Mouse (Mus musculus) bone marrow, adult 2 months (tissue): ENCODE results near the gene S1pr2.

ENCODE experiments used
- CTCF ChIP-seq: fragments of 200-500 bp; IDR thresholded peaks from 2 replicates; pipeline ENCODE4 v1.5.1; 2011; ENCODE audit warnings: low read length, control low read depth; ENCODE audit not compliant: control insufficient read depth, insufficient read depth
- POLR2A ChIP-seq: fragments of 200-500 bp; IDR thresholded peaks from 2 replicates; pipeline ENCODE4 v1.6.1; 2011; ENCODE audit warnings: low read depth, mild to moderate bottlenecking, control low read depth, low read length, borderline replicate concordance; ENCODE audit not compliant: control insufficient read depth

GRCm38 (mm10) chr9:20976961-20977689, 544 bp upstream of the S1pr2 start:
- no peak for TF ChIP-seq CTCF
- no peak for TF ChIP-seq POLR2A
